Mouse (Mus musculus) intestine, postnatal 0 days (tissue): ENCODE data around the gene Il27ra. TPM values are rescaled to one million over a fixed set of nuclear protein-coding genes. Genes with fewer than 3 reads are reported as not detected.

ENCODE experiments used
- ATAC-seq: fragments of 200-750 bp; cut with Nextera tagmentation; 2 replicates; pipeline ENCODE4 v1.8.0; 2017; ENCODE audit warnings: mild to moderate bottlenecking, moderate TSS enrichment, moderate library complexity
- H3K27ac ChIP-seq: fragments of 300-500 bp; sonication (generic); 2 replicates; pipeline ENCODE4 v1.5.1; 2014; ENCODE audit warnings: mild to moderate bottlenecking, low read depth, low read length, moderate library complexity
- H3K27me3 ChIP-seq: fragments of 300-500 bp; sonication (generic); replicated peaks from 2 replicates; pipeline ENCODE4 v1.6.1; 2014; ENCODE audit warnings: low read length, mixed read lengths; ENCODE audit not compliant: control insufficient read depth, insufficient read depth
- H3K36me3 ChIP-seq: fragments of 300-500 bp; sonication (generic); 2 replicates; pipeline ENCODE4 v1.6.1; 2014; ENCODE audit warnings: mild to moderate bottlenecking, moderate library complexity; ENCODE audit not compliant: control insufficient read depth, insufficient read depth
- H3K4me1 ChIP-seq: fragments of 300-500 bp; sonication (generic); replicated peaks from 2 replicates; pipeline ENCODE4 v1.6.1; 2014; ENCODE audit warnings: antibody characterized with exemption, low read length, mixed read lengths; ENCODE audit not compliant: control insufficient read depth, insufficient read depth
- H3K4me2 ChIP-seq: fragments of 300-500 bp; sonication (generic); replicated peaks from 2 replicates; pipeline ENCODE4 v1.6.1; 2014; ENCODE audit warnings: low read depth, mild to moderate bottlenecking, moderate library complexity
- H3K4me3 ChIP-seq: fragments of 300-500 bp; sonication (generic); 2 replicates; pipeline ENCODE4 v1.5.1; 2014; ENCODE audit warnings: low read depth, low read length
- H3K9ac ChIP-seq: fragments of 300-500 bp; sonication (generic); 2 replicates; pipeline ENCODE4 v1.6.1; 2014; ENCODE audit warnings: mild to moderate bottlenecking, low read depth, low read length
- H3K9me3 ChIP-seq: fragments of 300-500 bp; sonication (generic); 2 replicates; pipeline ENCODE4 v1.6.1; 2016; ENCODE audit warnings: mixed run types; ENCODE audit not compliant: control insufficient read depth
- CTCF ChIP-seq: sonication (generic); IDR thresholded peaks from 2 replicates; pipeline ENCODE4 v1.5.1; 2016; ENCODE audit warnings: low read depth, mild to moderate bottlenecking, control low read depth, antibody characterized with exemption, moderate library complexity
- WGBS: fragments of 180-500 bp; shearing (Covaris S2); extraction: QIAGEN DNeasy Blood & Tissue Kit; methylation state at CpG from one replicate; pipeline ENCODE4 v1.1.7; 2014; 5-methylcytosine and 5-hydroxymethylcytosine counted together
- polyA plus RNA-seq: library from polyadenylated mRNA; unstranded; fragments of >200 nt; fragmentation: Nextera tagmentation; extraction: Ambion mirVana; gene quantifications from 2 replicates; pipeline ENCODE4 v1.2.1, GENCODE M21; 2015

Il27ra gene
- polyA plus RNA-seq, 1 experiment from 2014 or later = 0.29 TPM

DNA sequence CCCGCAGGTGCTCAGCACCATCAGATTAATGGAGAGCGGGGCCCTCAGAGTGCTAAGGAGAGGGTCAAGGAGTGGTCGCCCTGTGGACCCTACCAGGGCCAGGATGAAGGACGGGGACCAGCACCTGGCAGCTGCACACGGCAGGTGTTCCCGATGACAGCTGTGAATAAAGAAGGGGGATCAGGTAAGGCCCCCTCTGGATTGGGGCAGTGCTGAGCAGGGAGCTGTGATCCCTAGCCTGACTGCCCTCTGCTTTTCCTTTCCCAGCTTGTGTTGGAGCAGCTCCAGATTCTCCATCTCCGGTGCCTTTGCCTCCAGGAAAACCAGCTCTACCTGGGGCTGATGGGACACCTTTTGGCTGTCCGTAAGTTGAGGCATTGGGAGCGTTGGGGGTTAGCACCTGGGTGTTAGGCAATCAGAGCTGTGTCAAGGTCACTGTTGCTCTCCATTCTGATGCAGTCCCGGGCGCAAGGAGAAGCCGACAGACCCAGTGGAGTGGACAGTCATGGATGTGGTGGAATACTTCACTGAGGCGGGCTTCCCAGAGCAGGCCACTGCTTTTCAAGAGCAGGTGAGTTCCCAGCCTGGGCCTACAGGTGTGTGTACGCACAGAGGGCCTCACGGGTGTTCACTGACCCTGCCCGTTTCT is 43.2 kb downstream of the Il27ra start:
- Histone ChIP-seq H3K27me3 (no peaks in the 10 kb centered on the region), H3K4me1 (peaks cover 4% of the 10 kb centered on the region; the same call in 1 of the 2 replicates), H3K36me3 (peaks cover 6% of the 10 kb centered on the region; the same call in 1 of the 2 replicates), H3K27ac (no peak overlapping the region), H3K9me3 (no peaks in the 10 kb centered on the region), H3K9ac (0 out of 2 replicates have a peak overlapping the region, but pooled peaks have one; percentile 45), H3K4me2 (peak overlapping the region; percentile 93), H3K4me3 (peak overlapping the region; percentile 62)
- no peak for TF ChIP-seq CTCF
- ATAC-seq = no peak
- 54% methylated on average over 16 of the region's 16 CpGs for WGBS

DNA sequence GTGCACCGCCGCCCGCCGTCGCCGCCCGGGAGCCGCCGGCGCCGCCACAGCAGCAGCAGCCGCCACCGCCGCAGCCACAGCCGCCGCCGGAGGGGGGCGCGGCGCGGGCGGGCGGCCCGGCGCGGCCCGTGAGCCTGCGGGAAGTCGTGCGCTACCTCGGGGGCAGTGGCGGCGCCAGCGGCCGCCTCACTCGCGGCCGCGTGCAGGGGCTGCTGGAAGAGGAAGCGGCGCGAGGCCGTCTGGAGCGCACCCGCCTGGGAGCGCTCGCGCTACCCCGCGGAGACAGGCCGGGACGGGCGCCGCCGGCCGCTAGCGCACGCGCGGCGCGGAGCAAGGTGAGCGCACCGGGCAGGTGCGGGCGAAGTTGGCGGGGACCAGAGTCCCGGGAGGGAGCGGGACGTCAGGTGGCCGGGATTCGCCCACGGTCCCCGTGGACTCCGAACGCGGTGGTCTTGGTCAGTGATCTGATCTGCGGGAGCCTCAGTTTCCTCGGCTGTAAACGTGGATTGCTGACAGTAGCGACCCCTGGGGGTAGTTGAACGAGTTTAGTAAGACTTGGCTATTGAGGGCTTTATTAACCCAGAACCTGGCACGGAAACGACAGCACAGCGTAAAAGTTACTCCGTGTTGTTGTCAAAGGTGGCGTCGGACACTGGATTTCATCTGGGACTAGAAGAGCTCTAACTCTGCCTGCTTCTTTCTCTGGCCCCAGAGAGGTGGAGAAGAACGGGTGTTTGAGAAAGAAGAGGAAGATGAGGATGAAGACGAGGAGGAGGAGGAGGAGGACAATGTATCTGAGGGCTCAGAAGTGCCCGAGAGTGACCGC is 43.9 kb downstream of the Il27ra start:
- TF ChIP-seq CTCF = peak; percentile 71
- Histone ChIP-seq H3K9me3 (no peaks in the 10 kb centered on the region), H3K4me1 (no peaks in the 10 kb centered on the region; the same call in 1 of the 2 replicates), H3K27ac (peak overlapping the region; percentile 54; the same call in 1 of the 2 replicates), H3K27me3 (no peaks in the 10 kb centered on the region), H3K4me2 (peak overlapping the region; percentile 93), H3K9ac (peak overlapping the region; percentile 45; the same call in 1 of the 2 replicates), H3K36me3 (peaks cover 6% of the 10 kb centered on the region; the same call in 1 of the 2 replicates), H3K4me3 (peak overlapping the region; percentile 62)
- 1% methylated on average over 75 of the region's 92 CpGs for WGBS
- peak; percentile 23; the same call in 1 of the 2 replicates for ATAC-seq

DNA sequence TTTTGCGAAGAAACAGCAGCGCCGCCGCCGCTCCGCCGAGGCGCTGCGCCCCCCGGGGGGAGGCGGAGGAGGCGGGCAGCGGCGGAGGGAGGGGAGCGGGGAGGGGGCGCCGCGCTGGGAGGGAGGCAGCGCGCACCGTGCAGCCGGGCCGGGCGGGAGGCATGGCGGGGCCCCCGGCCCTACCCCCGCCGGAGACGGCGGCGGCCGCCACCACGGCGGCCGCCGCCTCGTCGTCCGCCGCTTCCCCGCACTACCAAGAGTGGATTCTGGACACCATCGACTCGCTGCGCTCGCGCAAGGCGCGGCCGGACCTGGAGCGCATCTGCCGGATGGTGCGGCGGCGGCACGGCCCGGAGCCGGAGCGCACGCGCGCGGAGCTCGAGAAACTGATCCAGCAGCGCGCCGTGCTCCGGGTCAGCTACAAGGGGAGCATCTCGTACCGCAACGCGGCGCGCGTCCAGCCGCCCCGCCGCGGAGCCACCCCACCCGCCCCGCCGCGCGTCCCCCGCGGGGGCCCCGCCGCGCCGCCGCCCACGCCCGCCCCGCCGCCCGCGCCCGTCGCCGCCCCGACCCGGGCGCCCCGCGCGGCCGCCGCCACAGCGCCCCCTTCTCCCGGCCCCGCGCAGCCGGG is 44.8 kb downstream of the Il27ra start, which contains the start of gene Samd1:
Gene Samd1, plus strand, starts transcription at position 162 of the 631 bp plus-strand sequence.
- Histone ChIP-seq H3K4me2 (peak within 1 kb of the TSS; percentile 93), H3K4me1 (no peaks in the 10 kb centered on the region; the same call in 1 of the 2 replicates), H3K27ac (peak within 1 kb of the TSS; percentile 82), H3K27me3 (no peaks in the 10 kb centered on the region), H3K36me3 (peaks cover 6% of the 10 kb centered on the region; the same call in 1 of the 2 replicates), H3K4me3 (peak within 1 kb of the TSS; percentile 67), H3K9me3 (no peaks in the 10 kb centered on the region), H3K9ac (peak within 1 kb of the TSS; percentile 53)
- WGBS = under 1% methylated on average over 44 of the region's 112 CpGs
- peak; percentile 5; the same call in 1 of the 2 replicates for ATAC-seq
- TF ChIP-seq CTCF = no peak

DNA sequence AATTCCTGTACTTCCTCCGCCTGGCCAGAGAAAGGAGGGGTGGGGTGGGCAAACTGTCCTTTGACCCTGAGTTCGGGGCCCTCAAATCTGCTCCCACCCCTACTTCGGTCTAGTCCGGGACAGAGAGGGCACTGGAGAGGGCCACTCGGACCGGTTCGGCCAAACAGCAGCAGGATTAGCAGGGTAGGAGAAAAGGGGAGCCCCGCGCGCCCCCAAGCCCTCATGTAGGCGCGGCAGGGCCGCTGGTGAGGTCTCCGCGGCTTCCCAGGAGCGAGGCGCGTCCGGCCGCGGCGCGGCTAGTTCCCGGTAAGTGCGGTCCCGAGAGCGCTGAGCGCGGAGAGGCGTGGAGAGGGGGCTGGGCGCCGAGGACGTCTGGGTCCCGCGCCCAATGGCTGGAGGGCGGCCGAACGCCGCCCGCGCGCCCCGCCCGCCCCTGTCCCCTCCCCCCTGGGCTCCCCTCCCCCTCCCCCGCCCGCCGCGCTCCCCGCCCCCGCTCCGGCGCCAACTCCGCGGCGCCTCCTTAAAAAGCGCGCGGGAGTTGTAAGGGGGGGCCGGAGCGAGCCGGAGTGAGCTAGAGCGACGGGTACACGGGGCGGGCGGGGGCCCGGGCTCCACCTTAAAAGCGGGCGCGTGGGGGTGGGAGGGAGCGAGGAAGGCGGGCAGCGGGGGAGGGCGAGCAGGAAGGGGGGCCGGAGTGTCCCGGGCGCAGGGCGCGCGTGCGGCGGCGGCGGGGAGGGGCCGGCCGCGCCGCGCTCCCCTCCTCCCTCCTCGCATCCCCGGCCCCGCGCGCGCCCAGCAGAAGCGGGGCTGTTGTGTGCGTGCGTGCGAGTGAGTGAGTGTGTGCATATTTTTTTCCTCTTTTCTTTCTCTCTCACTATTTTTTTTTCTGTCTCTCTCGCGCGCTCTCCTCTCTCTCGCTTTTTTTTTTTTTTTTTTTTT is 45.6 kb downstream of the Il27ra start:
- under 1% methylated on average over 52 of the region's 103 CpGs for WGBS
- no peak for TF ChIP-seq CTCF
- Histone ChIP-seq H3K4me1 (no peaks in the 10 kb centered on the region; the same call in 1 of the 2 replicates), H3K9me3 (no peaks in the 10 kb centered on the region), H3K27me3 (no peaks in the 10 kb centered on the region), H3K4me2 (peak overlapping the region; percentile 93), H3K9ac (peak overlapping the region; percentile 53), H3K4me3 (peak overlapping the region; percentile 67), H3K36me3 (peaks cover 14% of the 10 kb centered on the region; the same call in 1 of the 2 replicates), H3K27ac (peak overlapping the region; percentile 82)
- peak; percentile 74 for ATAC-seq

DNA sequence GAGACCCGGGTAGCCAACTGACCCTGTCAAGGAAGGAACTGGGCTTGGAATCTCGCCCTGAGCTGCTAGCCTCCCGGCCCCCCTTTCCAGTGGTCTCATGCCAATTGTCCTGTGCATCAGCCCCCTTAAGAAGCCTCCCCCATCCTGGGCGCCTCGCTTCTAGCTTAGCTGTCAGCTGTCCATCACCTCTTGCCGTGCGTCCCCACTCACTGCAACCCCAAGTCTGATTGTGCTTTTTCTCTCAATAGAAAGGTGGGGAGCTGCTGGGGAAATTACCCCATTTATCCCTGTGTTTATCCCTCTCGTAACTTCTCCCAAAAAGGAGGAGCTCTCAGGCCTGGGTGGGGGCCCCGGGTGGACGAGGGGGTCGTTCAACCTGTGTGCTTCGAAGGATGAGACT is 46.4 kb downstream of the Il27ra start:
- Histone ChIP-seq H3K36me3 (peaks cover 17% of the 10 kb centered on the region), H3K4me2 (peak overlapping the region; percentile 93; the same call in 1 of the 2 replicates), H3K27ac (no peak overlapping the region), H3K9me3 (no peaks in the 10 kb centered on the region), H3K4me3 (peak overlapping the region; percentile 67; the same call in 1 of the 2 replicates), H3K9ac (no peak overlapping the region), H3K4me1 (no peaks in the 10 kb centered on the region; the same call in 1 of the 2 replicates), H3K27me3 (no peaks in the 10 kb centered on the region)
- ATAC-seq = no peak
- 39% methylated on average over 12 of the region's 12 CpGs for WGBS
- no peak for TF ChIP-seq CTCF
